Mouse (Mus musculus) G1E (cell line): ENCODE measurements around the gene Slfn2. TPM values are rescaled to one million over a fixed set of nuclear protein-coding genes. Genes with fewer than 3 reads are reported as not detected.

Source experiments
- ATAC-seq: 2 replicates; pipeline ENCODE4 v1.8.0; 2016; ENCODE audit warnings: mild to moderate bottlenecking; ENCODE audit not compliant: insufficient number of reproducible peaks, poor library complexity, low FRiP score, severe bottlenecking; ENCODE audit errors: extremely low read depth
- DNase-seq: peaks from one replicate; pipeline ENCODE4 v3.0.0; 2012; ENCODE audit warnings: low spot score
- H3K27me3 ChIP-seq: 2 replicates; pipeline ENCODE4 v1.6.1; 2012; ENCODE audit warnings: mild to moderate bottlenecking, low read length, inconsistent platforms; ENCODE audit not compliant: insufficient read depth
- H3K36me3 ChIP-seq: replicated peaks from 2 replicates; pipeline ENCODE3; 2012; ENCODE audit warnings: mild to moderate bottlenecking, inconsistent platforms
- H3K4me1 ChIP-seq: 2 replicates; pipeline ENCODE4 v1.6.1; 2012; ENCODE audit warnings: low read depth, low read length, inconsistent platforms, mixed read lengths; ENCODE audit not compliant: insufficient read depth
- H3K4me3 ChIP-seq: 2 replicates; pipeline ENCODE4 v1.5.1; 2012; ENCODE audit warnings: low read depth, mild to moderate bottlenecking, inconsistent platforms, low read length, moderate library complexity, mixed read lengths
- H3K9me3 ChIP-seq: replicated peaks from 2 replicates; pipeline ENCODE4 v1.6.1; 2012; ENCODE audit warnings: inconsistent platforms
- CTCF ChIP-seq: IDR thresholded peaks from 2 replicates; pipeline ENCODE4 v1.5.1; 2012; ENCODE audit warnings: low read depth, low read length, inconsistent platforms, mixed read lengths
- GATA1 ChIP-seq: IDR thresholded peaks from 2 replicates; pipeline ENCODE4 v1.6.1; 2012; ENCODE audit warnings: borderline replicate concordance, low read length, inconsistent platforms, mixed read lengths
- GATA2 ChIP-seq: IDR thresholded peaks from 2 replicates; pipeline ENCODE4 v1.6.1; 2012; ENCODE audit warnings: low read depth, low read length, inconsistent platforms, borderline replicate concordance
- POLR2AphosphoS5 ChIP-seq: IDR thresholded peaks from 2 replicates; pipeline ENCODE4 v1.6.1; 2012; ENCODE audit warnings: low read depth, low read length, inconsistent platforms; ENCODE audit not compliant: insufficient replicate concordance
- TAL1 ChIP-seq: conservative IDR thresholded peaks from 2 replicates; pipeline ENCODE4 v1.6.1; 2012; ENCODE audit warnings: low read depth, low read length, inconsistent platforms, mixed read lengths
- polyA plus RNA-seq: library from polyadenylated mRNA; stranded (reverse); fragments of >175 nt; gene quantifications from 2 replicates; pipeline ENCODE4 v1.2.3, GENCODE M21; 2012
- total RNA-seq, 2 experiments: library from RNA; stranded (forward) in 1 of 2; stranded (reverse) in 1 of 2; fragments of 200-1000 nt in 1 of 2; fragments of >200 nt in 1 of 2; fragmentation: Nextera tagmentation in 1 of 2; gene quantifications; 2 replicates each; pipeline ENCODE4 v1.2.3; 2014 to 2017

Slfn2 gene
- total and polyA plus RNA-seq, 3 experiments = 0.96 to 48.4 (median 2.3) TPM

DNA sequence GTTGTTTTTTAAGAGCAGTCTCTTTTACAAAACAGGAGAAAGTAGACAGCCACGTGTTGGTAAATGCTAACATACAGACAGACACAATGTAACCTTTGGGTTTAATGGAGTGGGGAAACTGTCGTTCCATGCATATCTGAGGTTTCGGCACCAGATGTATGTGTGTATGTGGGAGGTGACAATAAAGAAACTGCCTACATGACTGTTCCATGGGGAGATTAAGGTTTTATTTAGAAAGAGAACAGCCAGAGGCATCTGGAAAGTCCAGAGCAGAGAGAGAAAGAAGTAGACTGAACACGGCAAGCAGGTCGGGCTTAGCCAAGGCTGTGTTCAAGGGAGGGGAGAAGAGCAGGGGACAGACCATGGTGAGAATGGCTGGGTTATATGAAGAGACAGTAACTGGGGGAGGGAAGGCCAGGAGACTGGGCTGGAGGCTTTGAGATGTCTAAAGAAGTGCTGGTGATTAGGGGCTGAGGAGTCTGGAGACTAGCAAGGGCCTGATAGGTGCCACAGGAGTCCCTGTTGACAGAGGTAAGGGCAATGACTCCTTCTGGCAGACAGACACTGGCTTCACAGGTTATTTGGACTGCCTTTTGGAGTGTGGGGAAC is 4.4 kb upstream of the Slfn2 start:
- no peak overlapping the region for H3K4me3 ChIP-seq
- ATAC-seq = no peak; the same call in 1 of the 2 replicates
- H3K36me3 ChIP-seq = peaks cover 60% of the 10 kb centered on the region
- no peak for DNase-seq
- H3K9me3 ChIP-seq = no peaks in the 10 kb centered on the region
- H3K27me3 ChIP-seq = no peaks in the 10 kb centered on the region
- TF ChIP-seq TAL1 (no peak), GATA1 (no peak), CTCF (no peak), POLR2AphosphoS5 (no peak), GATA2 (no peak)
- H3K4me1 ChIP-seq = peaks cover 47% of the 10 kb centered on the region

GRCm38 (mm10) chr11:83061806-83062205 is 3.1 kb upstream of the Slfn2 start:
- H3K4me1 ChIP-seq = peaks cover 59% of the 10 kb centered on the region
- ATAC-seq (no peak), DNase-seq (no peak)
- TF ChIP-seq TAL1 = no peak
- no peak for TF ChIP-seq GATA2
- no peak for TF ChIP-seq POLR2AphosphoS5
- no peak for TF ChIP-seq GATA1
- no peak for TF ChIP-seq CTCF
- no peak overlapping the region for H3K4me3 ChIP-seq
- no peaks in the 10 kb centered on the region for H3K9me3 ChIP-seq
- peaks cover 63% of the 10 kb centered on the region for H3K36me3 ChIP-seq
- H3K27me3 ChIP-seq = no peaks in the 10 kb centered on the region

DNA sequence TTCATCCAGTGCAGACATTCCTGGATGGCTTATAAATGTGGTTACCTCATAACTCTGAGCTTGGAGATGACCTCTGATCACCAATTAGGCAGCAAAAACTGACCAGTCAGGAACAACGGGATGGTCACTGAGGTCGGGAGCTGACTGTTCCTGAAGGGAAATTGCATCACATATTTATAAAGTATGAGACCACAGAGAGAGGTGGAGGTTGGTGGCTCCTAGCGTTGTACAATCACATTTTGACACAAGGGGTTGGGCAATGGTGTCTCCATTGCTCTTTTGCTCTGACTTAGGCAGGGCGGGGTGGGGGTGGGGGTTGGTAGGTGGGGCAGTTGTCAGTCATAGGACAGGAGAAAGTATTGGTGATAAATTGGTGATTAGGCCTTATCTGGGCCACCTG is 1.8 kb upstream of the Slfn2 start:
- DNase-seq = no peak
- Histone ChIP-seq H3K4me1 (peaks cover 69% of the 10 kb centered on the region), H3K36me3 (peaks cover 60% of the 10 kb centered on the region), H3K9me3 (no peaks in the 10 kb centered on the region), H3K4me3 (no peak overlapping the region), H3K27me3 (no peaks in the 10 kb centered on the region)
- ATAC-seq = no peak
- TF ChIP-seq POLR2AphosphoS5 (no peak), GATA1 (no peak), TAL1 (no peak), GATA2 (no peak), CTCF (no peak)

GRCm38 (mm10) chr11:83063941-83064349 is 967 bp upstream of the Slfn2 start:
- DNase-seq (no peak), ATAC-seq (no peak)
- no peak overlapping the region for H3K4me3 ChIP-seq
- peaks cover 2% of the 10 kb centered on the region; the same call in 1 of the 2 replicates for H3K9me3 ChIP-seq
- H3K27me3 ChIP-seq = no peaks in the 10 kb centered on the region
- TF ChIP-seq TAL1 (no peak), GATA1 (no peak), POLR2AphosphoS5 (no peak), CTCF (no peak), GATA2 (no peak)
- H3K4me1 ChIP-seq = peaks cover 75% of the 10 kb centered on the region
- peaks cover 59% of the 10 kb centered on the region for H3K36me3 ChIP-seq

DNA sequence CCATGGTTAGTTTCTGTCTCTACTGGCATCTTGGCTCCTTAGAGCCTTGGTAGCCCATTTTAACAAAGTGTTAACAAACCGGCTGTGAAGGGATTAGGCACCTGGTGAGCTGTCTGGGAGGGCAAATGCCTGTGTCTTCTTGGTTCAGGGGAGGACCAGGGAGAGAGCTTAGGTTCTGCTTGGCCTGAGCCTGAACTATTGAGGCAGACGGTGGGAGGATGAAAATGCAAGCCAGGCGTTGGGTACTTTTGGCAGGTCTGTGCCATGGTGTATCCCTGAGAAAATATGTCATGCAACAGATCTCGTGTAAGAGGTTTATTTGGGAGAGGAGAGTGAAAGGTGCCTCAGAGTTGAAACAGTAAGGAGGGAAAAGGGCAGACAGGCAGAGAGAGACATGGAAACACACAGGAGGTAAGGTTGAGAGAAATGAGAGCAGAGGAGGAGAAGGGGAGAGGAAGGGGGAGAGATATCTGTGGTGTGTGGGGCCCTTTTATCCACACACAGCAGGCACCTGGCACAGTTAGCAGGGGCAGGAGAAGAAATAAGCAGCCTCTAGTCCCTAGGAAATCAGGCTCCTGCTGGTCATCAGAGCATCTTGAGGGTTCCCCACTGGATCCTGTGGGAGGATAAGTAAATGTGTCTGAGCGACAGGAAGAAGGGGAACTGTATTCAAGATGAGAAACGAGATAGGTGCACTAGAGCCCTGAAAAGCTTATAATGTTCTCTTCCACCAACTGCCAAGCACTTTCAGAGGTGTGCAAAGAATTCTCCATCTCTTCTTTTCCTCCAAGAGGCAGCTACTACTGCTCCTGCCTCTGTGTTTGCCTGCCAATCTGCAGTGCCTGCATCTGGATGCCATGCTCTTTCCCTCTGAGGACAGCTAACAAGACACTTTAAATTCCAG is 781 bp downstream of the Slfn2 start:
- Histone ChIP-seq H3K36me3 (peaks cover 55% of the 10 kb centered on the region), H3K27me3 (no peaks in the 10 kb centered on the region), H3K4me1 (peaks cover 85% of the 10 kb centered on the region), H3K4me3 (peak overlapping the region; percentile 47), H3K9me3 (peaks cover 2% of the 10 kb centered on the region; the same call in 1 of the 2 replicates)
- DNase-seq (peak; percentile 17), ATAC-seq (peak; percentile 24; the same call in 1 of the 2 replicates)
- no peak for TF ChIP-seq GATA1
- TF ChIP-seq POLR2AphosphoS5 = no peak
- no peak for TF ChIP-seq CTCF
- TF ChIP-seq GATA2 = no peak
- TF ChIP-seq TAL1 = no peak

GRCm38 (mm10) chr11:83066640-83067531 is 2.0 kb downstream of the Slfn2 start:
- H3K4me1 ChIP-seq = peaks cover 78% of the 10 kb centered on the region
- DNase-seq (peak; percentile 55), ATAC-seq (peak; percentile 62)
- H3K4me3 ChIP-seq = peak overlapping the region; percentile 61
- peaks cover 2% of the 10 kb centered on the region; the same call in 1 of the 2 replicates for H3K9me3 ChIP-seq
- no peak for TF ChIP-seq GATA1
- no peak for TF ChIP-seq TAL1
- TF ChIP-seq CTCF = no peak
- no peak for TF ChIP-seq POLR2AphosphoS5
- no peak for TF ChIP-seq GATA2
- H3K27me3 ChIP-seq = no peaks in the 10 kb centered on the region
- peaks cover 43% of the 10 kb centered on the region for H3K36me3 ChIP-seq
